ENCODE assay signal across 31 mouse cellular contexts in genomic region chr13:72264416-72264815, GRCm38 (mm10).
DNase-seq lines count a peak whose midpoint lies in the region; ATAC-seq and TF ChIP-seq lines count a peak whose summit lies in the region.
"Had no signal": no experiment of that assay in that cellular context is flagged by ENCODE, and none has a peak within 500 bp of the region (broad histone marks: within the 10 kb centered on the region; RNA-seq: fewer than 3 reads in every experiment).

No protein-coding gene starts in this region.

- H3K36me3 ChIP-seq in hindbrain, postnatal 0 days (ENCODE audit: insufficient read depth, low read length): no peaks in the 10 kb centered on the region
- H3K36me3 ChIP-seq in hindbrain, embryonic 10.5 days: no peaks in the 10 kb centered on the region
- no peaks in the 10 kb centered on the region for H3K36me3 ChIP-seq in midbrain, embryonic 14.5 days (ENCODE audit: control insufficient read depth, insufficient read depth, low read length)
- no peaks in the 10 kb centered on the region for H3K36me3 ChIP-seq in midbrain, embryonic 11.5 days (ENCODE audit: control insufficient read depth, insufficient read depth, low read length)
- H3K36me3 ChIP-seq: embryonic facial prominence, embryonic 12.5 days; embryonic facial prominence, embryonic 15.5 days; G1E; heart, embryonic 12.5 days; heart, embryonic 15.5 days; hindbrain, embryonic 12.5 days; intestine, embryonic 15.5 days had no signal

- H3K4me1 ChIP-seq in hindbrain, postnatal 0 days (ENCODE audit: insufficient read depth, low read length): no peaks in the 10 kb centered on the region
- no peaks in the 10 kb centered on the region for H3K4me1 ChIP-seq in hindbrain, embryonic 10.5 days (replicated peaks)
- 0 out of 2 replicates have a peak, but pooled peaks cover 4% of the 10 kb centered on the region for H3K4me1 ChIP-seq in midbrain, embryonic 14.5 days (ENCODE audit: control insufficient read depth, insufficient read depth, low read length)
- no peaks in the 10 kb centered on the region for H3K4me1 ChIP-seq in midbrain, embryonic 11.5 days (ENCODE audit: control insufficient read depth, insufficient read depth, low read length)
- H3K4me1 ChIP-seq: embryonic facial prominence, embryonic 12.5 days; embryonic facial prominence, embryonic 15.5 days; heart, embryonic 12.5 days; heart, embryonic 15.5 days; intestine, embryonic 15.5 days had no signal

- H3K27ac ChIP-seq in hindbrain, postnatal 0 days: no peak overlapping the region
- no peak overlapping the region for H3K27ac ChIP-seq in hindbrain, embryonic 10.5 days
- H3K27ac ChIP-seq in midbrain, embryonic 14.5 days (replicated peaks; ENCODE audit: low read depth, low read length): no peak overlapping the region
- H3K27ac ChIP-seq in midbrain, embryonic 11.5 days (ENCODE audit: low read depth, low read length): no peak overlapping the region
- H3K27ac ChIP-seq: embryonic facial prominence, embryonic 12.5 days; embryonic facial prominence, embryonic 15.5 days; gastrocnemius, adult 2 months; heart, embryonic 15.5 days; hindbrain, embryonic 12.5 days; intestine, embryonic 15.5 days had no signal

- no peaks in the 10 kb centered on the region for H3K9me3 ChIP-seq in hindbrain, postnatal 0 days (ENCODE audit: low read length)
- no peaks in the 10 kb centered on the region for H3K9me3 ChIP-seq in hindbrain, embryonic 10.5 days
- no peaks in the 10 kb centered on the region for H3K9me3 ChIP-seq in midbrain, embryonic 14.5 days (ENCODE audit: control insufficient read depth, low read length)
- H3K9me3 ChIP-seq in midbrain, embryonic 11.5 days (ENCODE audit: control insufficient read depth, low read length): no peaks in the 10 kb centered on the region
- H3K9me3 ChIP-seq: embryonic facial prominence, embryonic 12.5 days; embryonic facial prominence, embryonic 15.5 days; heart, embryonic 12.5 days; heart, embryonic 15.5 days; hindbrain, embryonic 12.5 days; intestine, embryonic 15.5 days had no signal

- 49% methylated on average over 3 of the region's 3 CpGs for WGBS in hindbrain, postnatal 0 days
- WGBS in hindbrain, embryonic 10.5 days: 85% methylated on average over 3 of the region's 3 CpGs
- WGBS in midbrain, embryonic 14.5 days: 69% methylated on average over 3 of the region's 3 CpGs
- 92% methylated on average over 3 of the region's 3 CpGs for WGBS in midbrain, embryonic 11.5 days

- no peak for ATAC-seq in cerebellum, adult (ENCODE audit: insufficient number of reproducible peaks, low FRiP score, low TSS enrichment)
- no peak for ATAC-seq in hindbrain, postnatal 0 days
- no peak for ATAC-seq in midbrain, embryonic 14.5 days (ENCODE audit: low FRiP score, low TSS enrichment)
- ATAC-seq in midbrain, embryonic 11.5 days (ENCODE audit: low FRiP score): no peak
- ATAC-seq: activated CD4-positive, CD25-positive, alpha-beta regulatory T cell, adult 4 months; forebrain, embryonic 14.5 days; forebrain, postnatal 0 days; intestine, embryonic 15.5 days had no signal

- TF ChIP-seq CTCF in hindbrain, postnatal 0 days (IDR thresholded peaks at IDR 0.05; ENCODE audit: low read depth): no peak

- no peak overlapping the region for H3K4me3 ChIP-seq in hindbrain, postnatal 0 days (ENCODE audit: low read length)
- H3K4me3 ChIP-seq in hindbrain, embryonic 10.5 days: no peak overlapping the region
- no peak overlapping the region for H3K4me3 ChIP-seq in midbrain, embryonic 14.5 days (replicated peaks; ENCODE audit: low read depth, low read length)
- H3K4me3 ChIP-seq in midbrain, embryonic 11.5 days (ENCODE audit: low read depth, low read length): no peak overlapping the region
- H3K4me3 ChIP-seq: embryonic facial prominence, embryonic 12.5 days; embryonic facial prominence, embryonic 15.5 days; gastrocnemius, adult 2 months; heart, embryonic 12.5 days; heart, embryonic 15.5 days; hindbrain, embryonic 12.5 days; intestine, embryonic 15.5 days had no signal

- DNase-seq in cerebellum, postnatal 14 days: peak; percentile 41 to 44
- peak; percentile 27 for DNase-seq in hindbrain, postnatal 0 days (ENCODE audit: low spot score)
- DNase-seq in hindbrain, embryonic 10.5 days (ENCODE audit: low spot score): no peak
- DNase-seq in midbrain, embryonic 14.5 days: peak; percentile 11
- DNase-seq in midbrain, embryonic 11.5 days (ENCODE audit: low spot score, missing footprints): no peak
- DNase-seq in Muller cell, postnatal 12 days (ENCODE audit: inconsistent ontology term): peak; percentile 15
- no peak for DNase-seq in T-cell, adult 2 months (ENCODE audit: low spot score)
- DNase-seq: adrenal gland, adult 8-10 months; adrenal gland, postnatal 25 days; B cell, adult 2 months; cerebellum, adult 11 months; cerebellum, adult 2 months; cerebellum, postnatal 25 days; forebrain, postnatal 0 days; gastrocnemius, adult 2 months; gastrocnemius, postnatal 14 days; heart, adult 18-20 months; heart, postnatal 10 days; heart, postnatal 36 days; kidney, adult 11 months had no signal

- H3K27me3 ChIP-seq in hindbrain, postnatal 0 days (ENCODE audit: insufficient read depth, low read length): peaks cover 5% of the 10 kb centered on the region; the same call in 1 of the 2 replicates
- H3K27me3 ChIP-seq in hindbrain, embryonic 10.5 days (ENCODE audit: insufficient read depth, poor library complexity, severe bottlenecking): no peaks in the 10 kb centered on the region
- H3K27me3 ChIP-seq in midbrain, embryonic 14.5 days (ENCODE audit: control insufficient read depth, insufficient read depth, low read length): no peaks in the 10 kb centered on the region
- H3K27me3 ChIP-seq in midbrain, embryonic 11.5 days (ENCODE audit: control insufficient read depth, insufficient read depth, low read length): no peaks in the 10 kb centered on the region
- H3K27me3 ChIP-seq: CH12.LX; embryonic facial prominence, embryonic 12.5 days; embryonic facial prominence, embryonic 15.5 days; heart, embryonic 12.5 days; heart, embryonic 15.5 days; hindbrain, embryonic 12.5 days; intestine, embryonic 15.5 days had no signal

- no peak overlapping the region for H3K9ac ChIP-seq in hindbrain, postnatal 0 days (replicated peaks; ENCODE audit: low read length)
- no peak overlapping the region for H3K9ac ChIP-seq in midbrain, embryonic 14.5 days (replicated peaks; ENCODE audit: low read length)
- H3K9ac ChIP-seq in midbrain, embryonic 11.5 days (ENCODE audit: low read length): no peak overlapping the region
- H3K9ac ChIP-seq: embryonic facial prominence, embryonic 12.5 days; embryonic facial prominence, embryonic 15.5 days; forebrain, postnatal 0 days; heart, embryonic 12.5 days; heart, embryonic 15.5 days; hindbrain, embryonic 12.5 days; intestine, embryonic 15.5 days had no signal

- no peak overlapping the region for H3K4me2 ChIP-seq in hindbrain, postnatal 0 days (ENCODE audit: low read depth, low read length)
- no peak overlapping the region for H3K4me2 ChIP-seq in midbrain, embryonic 14.5 days (ENCODE audit: low read length)
- H3K4me2 ChIP-seq in midbrain, embryonic 11.5 days: no peak overlapping the region
- H3K4me2 ChIP-seq: embryonic facial prominence, embryonic 12.5 days; embryonic facial prominence, embryonic 15.5 days; heart, embryonic 12.5 days; heart, embryonic 15.5 days; hindbrain, embryonic 12.5 days; intestine, embryonic 15.5 days had no signal

Comparison
In these comparisons a context has a peak if more than half of its experiments do, and no peak if none do; other contexts are left out.
1. DNase-seq: peak in cerebellum, postnatal 14 days (2 of 2), hindbrain, postnatal 0 days (single experiment), midbrain, embryonic 14.5 days (single experiment) and Muller cell, postnatal 12 days (single experiment); none in hindbrain, embryonic 10.5 days (single experiment), midbrain, embryonic 11.5 days (single experiment) and T-cell, adult 2 months (single experiment).